Mouse (Mus musculus): ENCODE results near the gene Fhod1.

DNA sequence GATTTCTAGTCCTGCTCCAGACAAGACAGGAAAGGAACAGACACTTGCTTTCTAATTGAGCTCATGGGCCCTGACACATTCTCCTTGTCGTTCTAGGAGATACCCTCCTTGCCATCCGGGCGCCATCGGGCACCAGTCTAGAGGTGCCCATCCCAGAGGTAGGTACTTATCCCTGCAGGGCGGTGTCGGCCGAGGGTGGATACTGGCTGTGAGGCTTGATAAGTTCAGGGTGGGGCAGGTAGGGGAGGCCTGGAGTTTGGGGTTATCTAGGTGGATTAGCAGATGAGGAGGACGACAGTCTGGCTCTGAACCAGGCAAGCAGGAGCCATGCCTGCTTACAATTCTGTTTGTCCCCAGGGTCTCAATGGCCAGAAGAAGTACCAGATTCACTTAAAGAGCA lies 47.8 kb downstream of the Fhod1 start:
- TF ChIP-seq POLR2A (IDR thresholded peaks at IDR 0.05; ENCODE audit: insufficient read depth, low read length): no peak
- TF ChIP-seq CTCF (IDR thresholded peaks at IDR 0.05; ENCODE audit: low read depth, low read length): no peak
